Mouse (Mus musculus): Measurements from ENCODE around the gene Pstk. TPM values are rescaled to one million over a fixed set of nuclear protein-coding genes. Genes with fewer than 3 reads are reported as not detected.

The Pstk gene
- 1 to 10 TPM; 5.3 to 5.5 TPM for total RNA-seq (2023)

GRCm38 (mm10) chr7:131370648-131371469 lies at the start of gene Pstk:
TSS of gene Pstk (plus strand) at chr7:131371141.

DNA sequence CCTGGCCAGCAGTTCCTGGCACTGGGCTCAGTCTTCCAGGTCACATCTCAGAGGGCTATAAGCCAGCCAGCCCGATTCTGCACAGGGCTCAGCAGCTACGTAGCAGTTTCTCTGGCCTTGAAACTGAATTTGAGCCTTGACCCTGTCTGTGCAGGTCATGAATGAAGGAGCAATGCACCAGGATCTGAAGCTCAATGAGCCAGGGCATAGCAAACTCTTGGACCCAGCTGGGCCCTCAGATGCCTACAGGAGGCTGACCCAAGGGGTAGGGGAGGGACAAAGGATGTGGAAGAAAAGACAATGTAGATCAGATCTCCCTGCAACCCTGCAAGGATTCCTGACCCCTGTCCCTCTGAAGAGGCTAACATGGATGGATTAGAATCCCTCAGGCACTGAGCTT lies 48.7 kb upstream of the Pstk start, which contains the start of gene Cuzd1:
TSS of gene Cuzd1 (minus strand) at position 101 of the 400 bp plus-strand sequence.

GRCm38 (mm10) chr7:131329416-131329815 lies 41.5 kb upstream of the Pstk start, which contains the start of gene Fam24b:
TSS of gene Fam24b (minus strand) at chr7:131329516.

GRCm38 (mm10) chr7:131333564-131333963 lies 37.4 kb upstream of the Pstk start, which contains the start of gene Fam24a:
TSS of gene Fam24a (plus strand) at chr7:131333864.

GRCm38 (mm10) chr7:131362615-131363300 lies 8.2 kb upstream of the Pstk start, which contains the start of gene 2310057M21Rik:
TSS of gene 2310057M21Rik (minus strand) at chr7:131362759.

GRCm38 (mm10) chr7:131410416-131411058 lies 39.6 kb downstream of the Pstk start, which contains the start of the genes Ikzf5 and Acadsb:
TSS of gene Ikzf5 (minus strand) at chr7:131410521.
TSS of gene Acadsb (plus strand) at chr7:131410601.

Other genes with a start within 250 kb of the Pstk start
- gene 4933402N03Rik, start 224.8 kb upstream of the Pstk start, total RNA-seq (2023) = not detected
- gene 5430419D17Rik, start 196.7 kb upstream of the Pstk start, total RNA-seq (2023) = not detected
- gene Cuzd1, start 48.8 kb upstream of the Pstk start, total RNA-seq (2023) = not detected
- not detected for gene Fam24b, start 41.6 kb upstream of the Pstk start, total RNA-seq (2023)
- not detected for gene Fam24a, start 37.3 kb upstream of the Pstk start, total RNA-seq (2023)
- gene 2310057M21Rik, start 8.4 kb upstream of the Pstk start, total RNA-seq (2023) = 1 to 10 TPM; 3.8 to 9.9 TPM
- 10 to 100 TPM; 39.1 to 41.5 TPM for gene Ikzf5, start 39.4 kb downstream of the Pstk start, total RNA-seq (2023)
- gene Acadsb, start 39.5 kb downstream of the Pstk start, total RNA-seq (2023) = 10 to 100 TPM; 34.6 to 37.6 TPM
- not detected for gene Hmx3, start 171.7 kb downstream of the Pstk start, total RNA-seq (2023)
- gene Hmx2, start 177.6 kb downstream of the Pstk start, total RNA-seq (2023) = under 1 TPM in 1 of 2 experiments, not detected in 1; 0.44 TPM
- 10 to 100 TPM; 72.8 to 73.5 TPM for gene Bub3, start 189.1 kb downstream of the Pstk start, total RNA-seq (2023)

Data from neutrophil, adult 59 days (primary cell).